Mouse (Mus musculus) lung, postnatal 4 days (tissue): ENCODE measurements around the gene Prmt2.

Experiments
- DNase-seq, 2 experiments: peaks; one replicate each; pipeline ENCODE4 v3.0.0; 2021

Gene Prmt2

DNA sequence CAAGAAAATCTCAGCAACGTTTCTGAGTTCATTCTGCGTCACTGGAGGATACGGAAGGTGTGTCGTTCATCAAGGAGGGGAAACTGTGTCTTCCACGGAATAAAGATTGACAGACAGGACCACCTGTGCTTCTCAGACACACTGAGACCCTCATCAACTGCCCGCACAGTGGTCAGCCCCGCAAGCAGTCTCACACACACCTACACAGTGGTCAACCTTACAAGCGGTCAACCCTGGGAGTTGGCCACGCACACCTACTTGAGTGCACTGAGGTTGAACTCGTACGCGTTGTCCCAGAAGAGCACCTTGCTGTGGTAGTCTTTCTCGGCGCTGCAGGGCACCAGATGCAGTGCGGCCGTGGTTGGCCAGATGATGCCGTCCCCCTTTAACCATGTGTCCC lies 20.6 kb downstream of the Prmt2 start:
- no peak for DNase-seq

GRCm38 (mm10) chr10:76214161-76214560 lies 23.5 kb downstream of the Prmt2 start:
- no peak for DNase-seq

GRCm38 (mm10) chr10:76212121-76212520 lies 25.5 kb downstream of the Prmt2 start:
- DNase-seq = no peak

DNA sequence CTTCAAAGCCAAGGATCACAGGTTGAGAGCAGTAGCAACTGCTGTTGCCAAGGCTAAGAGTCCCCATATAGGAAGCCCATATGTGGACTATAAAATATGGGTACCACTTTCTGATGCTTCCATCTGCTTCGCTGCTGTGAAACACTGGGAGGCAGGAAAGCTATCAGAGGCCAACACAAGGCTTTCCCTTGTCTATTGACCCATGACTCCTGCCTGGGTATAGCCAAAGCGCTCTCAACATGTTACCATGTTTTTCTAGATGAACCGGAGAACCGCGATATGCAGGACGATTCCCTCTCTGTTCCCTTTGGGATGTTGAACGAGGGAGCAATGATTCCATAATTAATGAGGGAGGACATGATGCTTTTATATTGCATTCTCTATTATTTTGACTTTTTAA lies 26.9 kb downstream of the Prmt2 start:
- no peak for DNase-seq

GRCm38 (mm10) chr10:76209241-76209640 lies 28.4 kb downstream of the Prmt2 start:
- no peak for DNase-seq

- no peak for DNase-seq
Measured at GRCm38 (mm10) chr10:76207262-76207796, 30.3 kb downstream of the Prmt2 start.

DNA sequence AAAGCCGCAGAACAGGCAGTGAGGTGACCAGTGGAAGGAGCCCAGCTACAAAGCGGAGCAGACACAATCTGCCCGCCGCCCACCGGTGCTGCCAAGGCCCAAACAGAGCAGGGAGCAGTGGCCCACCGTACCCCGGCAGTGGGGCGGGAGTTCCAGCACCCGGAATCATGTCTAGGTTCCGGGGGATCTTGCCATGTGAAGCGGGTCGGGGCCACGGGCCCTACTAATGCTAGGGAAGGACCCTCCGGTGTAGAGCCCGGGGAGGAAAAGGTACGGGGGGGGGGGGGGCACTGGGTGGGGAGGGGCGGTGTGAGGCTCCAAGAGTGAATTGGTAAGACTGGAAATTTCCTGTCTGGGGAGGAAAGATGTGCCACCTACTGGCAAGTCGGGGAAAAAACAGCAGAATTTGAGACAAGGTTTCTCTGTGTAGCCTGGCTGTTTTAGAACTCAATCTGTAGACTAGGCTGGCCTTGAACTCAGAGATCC lies 33.8 kb downstream of the Prmt2 start:
- peak in 1 of 2 experiments; percentile 44 for DNase-seq

DNA sequence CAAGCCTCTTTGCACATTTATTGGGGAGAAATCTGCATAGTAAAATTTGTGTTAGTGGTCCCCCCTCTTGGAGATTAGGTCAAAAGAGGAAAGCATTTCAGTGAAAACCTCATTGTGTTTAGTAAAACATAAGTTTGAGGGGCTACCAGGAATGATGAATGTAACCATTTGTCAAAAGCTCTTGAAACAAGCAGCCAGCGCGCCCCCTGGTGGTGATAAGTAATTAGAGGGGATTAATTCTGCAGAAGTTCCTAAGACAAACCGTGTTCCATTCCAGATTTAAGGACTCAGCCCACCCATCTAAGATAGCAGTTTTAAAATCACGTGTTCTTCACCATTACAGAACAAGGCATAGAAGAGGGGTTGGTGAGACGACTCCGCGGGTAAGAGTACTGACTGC lies 35.7 kb downstream of the Prmt2 start:
- peak in 1 of 2 experiments; percentile 72 for DNase-seq

DNA sequence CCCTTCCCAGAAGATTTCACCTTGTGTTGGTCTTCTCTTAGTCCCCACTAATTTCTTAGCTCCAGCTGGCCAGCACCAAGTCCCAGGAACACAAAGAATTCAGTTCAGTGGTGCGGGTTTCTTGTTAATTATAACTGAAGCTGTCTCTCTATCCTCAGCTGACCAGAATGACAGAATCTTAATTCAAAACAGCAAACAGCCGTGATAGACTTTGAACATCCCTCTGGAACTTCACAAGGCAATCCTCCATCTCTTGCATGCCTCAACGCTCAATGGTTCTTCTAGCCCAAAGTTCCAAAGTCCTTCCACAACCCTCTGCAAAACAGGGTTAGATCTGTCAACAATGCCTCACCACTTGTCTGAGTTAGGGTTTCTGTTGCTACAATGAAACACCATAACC lies 36.2 kb downstream of the Prmt2 start:
- no peak for DNase-seq

DNA sequence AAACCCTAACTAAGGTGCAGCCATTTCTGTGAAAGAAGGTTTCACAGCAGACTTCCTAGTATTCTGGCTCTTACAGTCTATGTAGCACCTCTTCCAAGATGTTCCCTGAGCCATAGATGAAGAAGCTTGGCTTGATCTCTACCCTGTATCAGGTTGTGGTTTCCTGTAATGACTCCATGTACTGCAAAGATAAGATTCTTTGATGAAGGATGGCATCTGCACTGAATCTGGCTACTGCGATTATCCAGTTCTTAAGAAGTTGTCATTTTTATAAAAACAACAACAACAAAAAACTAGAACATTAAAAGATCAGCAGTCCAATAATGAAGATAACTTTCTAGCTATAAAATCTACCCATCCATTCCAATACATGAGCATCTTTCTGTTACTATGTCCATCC lies 49.7 kb downstream of the Prmt2 start:
- no peak for DNase-seq

DNA sequence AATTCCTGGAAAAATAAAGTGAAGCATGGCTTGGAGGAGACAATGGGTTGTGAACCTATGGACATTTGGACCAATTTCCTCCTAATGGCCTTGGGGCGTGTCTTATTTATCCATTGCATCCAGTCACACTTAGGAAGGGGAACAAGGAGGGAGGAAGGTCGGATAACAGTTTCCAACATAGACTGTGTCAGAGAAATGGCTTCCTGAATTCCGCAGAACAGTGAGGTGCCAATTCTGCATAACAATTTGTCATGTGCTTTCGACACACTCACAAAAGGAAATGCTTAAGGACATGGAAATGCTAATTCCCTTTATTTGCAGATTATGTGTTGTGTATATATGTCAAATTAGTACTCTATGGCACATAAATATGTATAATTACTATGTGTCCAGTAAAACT lies 52.4 kb downstream of the Prmt2 start:
- DNase-seq = no peak

DNA sequence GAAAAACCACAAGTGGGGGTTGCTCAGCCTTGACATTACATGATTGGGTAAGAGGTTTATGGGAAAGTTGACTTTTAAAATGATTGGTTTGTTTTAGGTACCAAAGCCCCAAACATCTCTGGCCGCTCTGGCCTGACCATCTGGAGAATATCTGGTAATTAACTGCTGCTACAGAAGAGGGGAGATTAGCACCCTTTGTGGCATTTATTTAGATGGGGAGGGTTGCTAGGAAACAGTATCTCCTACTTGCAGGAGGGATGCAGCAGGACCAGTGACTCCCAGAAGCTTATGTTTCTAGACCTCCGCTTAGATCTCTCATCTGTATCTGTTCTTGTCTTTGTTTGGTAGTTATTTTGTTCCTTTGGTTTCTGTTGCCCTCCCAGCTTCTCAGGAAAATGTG lies 62.8 kb downstream of the Prmt2 start:
- no peak for DNase-seq

GRCm38 (mm10) chr10:76158009-76158408 lies 79.7 kb downstream of the Prmt2 start:
- DNase-seq = no peak

GRCm38 (mm10) chr10:76157528-76157927 lies 80.1 kb downstream of the Prmt2 start:
- DNase-seq = no peak
